Mouse (Mus musculus): Measurements from ENCODE around the gene Adat3.

DNA sequence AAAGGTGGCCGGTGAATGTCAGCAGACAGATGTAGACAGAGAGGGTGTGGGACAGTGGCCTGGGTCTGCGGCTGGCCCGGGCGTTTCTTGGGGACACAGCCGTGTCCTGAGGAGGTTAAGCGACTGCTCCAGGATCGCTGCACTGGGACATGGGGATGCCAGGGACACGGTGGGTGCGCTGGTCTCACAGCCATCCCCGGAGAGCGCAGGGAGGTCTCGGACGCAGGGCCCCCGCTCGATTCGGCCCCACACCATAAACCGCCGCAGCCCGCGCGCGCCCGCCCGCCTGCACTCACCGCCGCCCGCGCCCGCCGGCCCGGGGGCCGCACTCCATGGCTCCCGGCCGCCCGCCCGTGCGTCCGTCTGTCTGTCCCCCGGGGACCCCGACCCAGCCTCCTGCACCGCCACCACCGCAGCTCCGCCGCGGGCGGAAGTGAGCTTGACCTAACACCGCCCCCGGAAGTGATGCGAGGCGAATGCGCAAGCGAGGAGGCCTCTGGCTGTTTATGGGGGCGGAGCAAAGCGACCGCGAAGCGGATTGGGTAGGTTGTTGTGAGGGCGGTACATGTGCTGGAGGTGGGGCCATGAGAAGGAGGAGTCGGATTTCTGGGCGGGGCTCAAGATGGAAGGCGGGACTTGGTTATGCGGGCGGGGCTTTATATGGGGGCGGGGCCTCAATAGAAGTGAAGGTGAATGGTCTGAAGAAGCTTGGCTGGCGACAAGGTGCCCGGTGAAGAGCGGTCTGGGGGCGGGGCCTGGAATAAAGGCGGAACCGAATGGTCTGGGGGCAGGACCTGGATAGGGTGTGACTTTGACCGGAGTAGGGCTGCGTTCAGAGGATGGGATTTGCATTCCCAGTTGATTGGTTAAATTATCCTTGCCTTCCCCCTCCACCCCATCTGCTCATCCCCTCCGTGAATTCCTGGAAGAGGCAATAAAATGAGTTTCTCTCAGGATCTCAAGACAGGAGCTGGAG is 12.5 kb upstream of the Adat3 start, which contains the start of gene Abhd17a:
- TF ChIP-seq POLR2A (IDR thresholded peaks at IDR 0.05; ENCODE audit: low read depth, low read length) (peak; percentile 82), CTCF (IDR thresholded peaks at IDR 0.05; ENCODE audit: extremely low read depth, insufficient read depth, insufficient read length, insufficient replicate concordance) (no peak)

Measured in spleen, adult 2 months (tissue).